Mouse (Mus musculus) MEL (cell line): ENCODE data around the gene Gpt2. TPM values are rescaled to one million over a fixed set of nuclear protein-coding genes. Genes with fewer than 3 reads are reported as not detected.

ENCODE experiments used
- DNase-seq: peaks from one replicate; pipeline ENCODE4 v3.0.0; 2011; ENCODE audit warnings: low read depth, low spot score
- H3K27ac ChIP-seq: 2 replicates; pipeline ENCODE4 v1.5.1; 2012; ENCODE audit warnings: low read depth, mild to moderate bottlenecking, control low read depth, low read length, moderate library complexity; ENCODE audit not compliant: control insufficient read depth
- H3K27me3 ChIP-seq, 2 experiments: fragments of 150-350 bp in 1 of 2; sonication (generic) in 1 of 2; 2 replicates each; pipeline ENCODE4 v1.6.1; 2012; ENCODE audit warnings: low read length in 2 of 2, mild to moderate bottlenecking in 2 of 2, improper control_type of control experiment in 1 of 2, moderate library complexity in 1 of 2; ENCODE audit not compliant: insufficient read depth in 2 of 2, control insufficient read depth in 1 of 2
- H3K36me3 ChIP-seq, 2 experiments: 2 replicates each; pipeline ENCODE4 v1.6.1; 2012 to 2014; ENCODE audit warnings: low read length in 2 of 2, improper control_type of control experiment in 1 of 2, inconsistent platforms in 1 of 2, mild to moderate bottlenecking in 1 of 2; ENCODE audit not compliant: insufficient read depth in 2 of 2, control insufficient read depth in 1 of 2
- H3K4me1 ChIP-seq, 2 experiments: fragments of 150-350 bp in 1 of 2; sonication (generic) in 1 of 2; 2 replicates each; pipeline ENCODE4 v1.6.1; 2012; ENCODE audit warnings: low read length in 2 of 2, improper control_type of control experiment in 1 of 2, mild to moderate bottlenecking in 1 of 2; ENCODE audit not compliant: insufficient read depth in 2 of 2, control insufficient read depth in 1 of 2
- H3K4me3 ChIP-seq, 2 experiments: fragments of 150-350 bp in 1 of 2; sonication (generic) in 1 of 2; 2 replicates each; pipeline ENCODE4 v1.5.1; 2012; ENCODE audit warnings: low read depth in 2 of 2, low read length in 2 of 2, mild to moderate bottlenecking in 2 of 2, moderate library complexity in 2 of 2, control low read depth in 1 of 2, improper control_type of control experiment in 1 of 2; ENCODE audit not compliant: control insufficient read depth in 1 of 2, insufficient read depth in 1 of 2
- H3K79me2 ChIP-seq: 2 replicates; pipeline ENCODE4 v1.6.1; 2012; ENCODE audit warnings: mild to moderate bottlenecking, low read length, moderate library complexity; ENCODE audit not compliant: control insufficient read depth, poor library complexity, insufficient read depth
- H3K9ac ChIP-seq: 2 replicates; pipeline ENCODE4 v1.6.1; 2012; ENCODE audit warnings: low read depth, mild to moderate bottlenecking, control low read depth, low read length, moderate library complexity; ENCODE audit not compliant: control insufficient read depth, poor library complexity, severe bottlenecking
- H3K9me3 ChIP-seq: fragments of 150-350 bp; sonication (generic); replicated peaks from 2 replicates; pipeline ENCODE4 v1.6.1; 2012; ENCODE audit warnings: mild to moderate bottlenecking, low read length, improper control_type of control experiment, moderate library complexity; ENCODE audit not compliant: insufficient read depth
- BHLHE40 ChIP-seq: IDR thresholded peaks from 2 replicates; pipeline ENCODE4 v1.6.1; 2012; ENCODE audit warnings: low read depth, mild to moderate bottlenecking, inconsistent platforms, low read length, improper control_type of control experiment, borderline replicate concordance
- CHD1 ChIP-seq: IDR thresholded peaks from 2 replicates; pipeline ENCODE4 v1.6.1; 2012; ENCODE audit warnings: low read depth, mild to moderate bottlenecking, inconsistent platforms, low read length, improper control_type of control experiment
- CHD2 ChIP-seq: IDR thresholded peaks from 2 replicates; pipeline ENCODE4 v1.6.1; 2011; ENCODE audit warnings: low read length, improper control_type of control experiment
- CTCF ChIP-seq, 3 experiments: IDR thresholded peaks in 2 of 3; conservative IDR thresholded peaks in 1 of 3; 2 replicates each; pipeline ENCODE4 v1.5.1; 2011 to 2012; ENCODE audit warnings: low read length in 3 of 3, low read depth in 2 of 3, mild to moderate bottlenecking in 2 of 3, improper control_type of control experiment in 1 of 3, inconsistent platforms in 1 of 3, mixed read lengths in 1 of 3, moderate library complexity in 1 of 3; ENCODE audit not compliant: control insufficient read depth in 1 of 3, insufficient read depth in 1 of 3, poor library complexity in 1 of 3, severe bottlenecking in 1 of 3
- ELF1 ChIP-seq: IDR thresholded peaks from 2 replicates; pipeline ENCODE4 v1.6.1; 2014; ENCODE audit warnings: low read depth, mild to moderate bottlenecking, inconsistent platforms, low read length, improper control_type of control experiment, moderate library complexity
- EP300 ChIP-seq, 2 experiments: IDR thresholded peaks; 2 replicates each; pipeline ENCODE4 v1.6.1; 2011; ENCODE audit warnings: improper control_type of control experiment in 2 of 2, low read length in 2 of 2, low read depth in 1 of 2, mild to moderate bottlenecking in 1 of 2
- GABPA ChIP-seq: IDR thresholded peaks from 2 replicates; pipeline ENCODE4 v1.6.1; 2012; ENCODE audit warnings: low read depth, mild to moderate bottlenecking, inconsistent platforms, low read length, improper control_type of control experiment, moderate library complexity
- GATA1 ChIP-seq: IDR thresholded peaks from 2 replicates; pipeline ENCODE4 v1.6.1; 2011; ENCODE audit warnings: low read depth, low read length, improper control_type of control experiment
- HCFC1 ChIP-seq: IDR thresholded peaks from 2 replicates; pipeline ENCODE4 v1.6.1; 2012; ENCODE audit warnings: low read depth, mild to moderate bottlenecking, inconsistent platforms, low read length, improper control_type of control experiment, moderate library complexity
- KAT2A ChIP-seq: conservative IDR thresholded peaks from 2 replicates; pipeline ENCODE4 v1.6.1; 2012; ENCODE audit warnings: low read depth, low read length, improper control_type of control experiment, inconsistent platforms
- MAFK ChIP-seq: IDR thresholded peaks from 2 replicates; pipeline ENCODE4 v1.6.1; 2011; ENCODE audit warnings: low read depth, mild to moderate bottlenecking, low read length, improper control_type of control experiment, borderline replicate concordance
- MEF2A ChIP-seq: IDR thresholded peaks from 2 replicates; pipeline ENCODE4 v1.6.1; 2014; ENCODE audit warnings: low read depth, mild to moderate bottlenecking, inconsistent platforms, low read length, improper control_type of control experiment; ENCODE audit not compliant: poor library complexity, insufficient replicate concordance, severe bottlenecking; ENCODE audit errors: extremely low read depth
- MXI1 ChIP-seq: IDR thresholded peaks from 2 replicates; pipeline ENCODE4 v1.6.1; 2011; ENCODE audit warnings: mild to moderate bottlenecking, low read depth, low read length, improper control_type of control experiment
- NELFE ChIP-seq: IDR thresholded peaks from 2 replicates; pipeline ENCODE4 v1.6.1; 2011; ENCODE audit warnings: low read depth, low read length, improper control_type of control experiment
- NRF1 ChIP-seq: IDR thresholded peaks from 2 replicates; pipeline ENCODE4 v1.6.1; 2014; ENCODE audit warnings: low read depth, mild to moderate bottlenecking, inconsistent platforms, low read length, improper control_type of control experiment, moderate library complexity; ENCODE audit not compliant: poor library complexity, insufficient read depth, severe bottlenecking
- POLR2A ChIP-seq, 2 experiments: IDR thresholded peaks; 2 replicates each; pipeline ENCODE4 v1.6.1; 2011 to 2012; ENCODE audit warnings: low read length in 2 of 2, mild to moderate bottlenecking in 2 of 2, control low read depth in 1 of 2, improper control_type of control experiment in 1 of 2, low read depth in 1 of 2, moderate library complexity in 1 of 2; ENCODE audit not compliant: control insufficient read depth in 1 of 2, insufficient read depth in 1 of 2, poor library complexity in 1 of 2
- POLR2AphosphoS2 ChIP-seq: IDR thresholded peaks from 2 replicates; pipeline ENCODE4 v1.6.1; 2011; ENCODE audit warnings: low read length, improper control_type of control experiment
- POLR2AphosphoS5 ChIP-seq: IDR thresholded peaks from 2 replicates; pipeline ENCODE4 v1.6.1; 2012; ENCODE audit warnings: low read depth, borderline replicate concordance, mild to moderate bottlenecking, inconsistent platforms, low read length, moderate library complexity, mixed read lengths
- RCOR1 ChIP-seq: IDR thresholded peaks from 2 replicates; pipeline ENCODE4 v1.6.1; 2012; ENCODE audit warnings: low read depth, mild to moderate bottlenecking, inconsistent platforms, low read length, improper control_type of control experiment
- SIN3A ChIP-seq: IDR thresholded peaks from 2 replicates; pipeline ENCODE4 v1.6.1; 2012; ENCODE audit warnings: low read length, improper control_type of control experiment, inconsistent platforms
- TAL1 ChIP-seq: IDR thresholded peaks from 2 replicates; pipeline ENCODE4 v1.6.1; 2012; ENCODE audit warnings: mild to moderate bottlenecking, inconsistent platforms, low read length, moderate library complexity, mixed read lengths
- TCF12 ChIP-seq: IDR thresholded peaks from 2 replicates; pipeline ENCODE4 v1.6.1; 2014; ENCODE audit warnings: low read depth, mild to moderate bottlenecking, inconsistent platforms, low read length, improper control_type of control experiment, moderate library complexity
- USF1 ChIP-seq: IDR thresholded peaks from 2 replicates; pipeline ENCODE4 v1.6.1; 2014; ENCODE audit warnings: low read depth, mild to moderate bottlenecking, inconsistent platforms, low read length, improper control_type of control experiment, moderate library complexity
- ZC3H11A ChIP-seq: IDR thresholded peaks from 2 replicates; pipeline ENCODE4 v1.6.1; 2012; ENCODE audit warnings: low read depth, mild to moderate bottlenecking, inconsistent platforms, low read length, improper control_type of control experiment
- ZNF384 ChIP-seq: IDR thresholded peaks from 2 replicates; pipeline ENCODE4 v1.6.1; 2012; ENCODE audit warnings: low read depth, mild to moderate bottlenecking, inconsistent platforms, low read length, improper control_type of control experiment
- polyA plus RNA-seq, 2 experiments: library from polyadenylated mRNA; stranded (reverse) in 1 of 2; unstranded in 1 of 2; fragments of >175 nt in 1 of 2; fragments of >200 nt in 1 of 2; gene quantifications; 2 replicates each; pipeline versions ENCODE4 v1.2.1 to v1.2.4; 2012; ENCODE audit warnings: low replicate concordance in 2 of 2, low read depth in 1 of 2; ENCODE audit not compliant: insufficient read length in 2 of 2, insufficient read depth in 1 of 2, missing spikeins in 1 of 2
- total RNA-seq: library from RNA; depleted of rRNA; stranded (reverse); fragments of 300-350 nt; gene quantifications from 2 replicates; pipeline ENCODE4 v1.2.3, GENCODE M21; 2012

The Gpt2 gene
- total and polyA plus RNA-seq, 3 experiments: 10.2 to 25.3 TPM; not detected in 1

DNA sequence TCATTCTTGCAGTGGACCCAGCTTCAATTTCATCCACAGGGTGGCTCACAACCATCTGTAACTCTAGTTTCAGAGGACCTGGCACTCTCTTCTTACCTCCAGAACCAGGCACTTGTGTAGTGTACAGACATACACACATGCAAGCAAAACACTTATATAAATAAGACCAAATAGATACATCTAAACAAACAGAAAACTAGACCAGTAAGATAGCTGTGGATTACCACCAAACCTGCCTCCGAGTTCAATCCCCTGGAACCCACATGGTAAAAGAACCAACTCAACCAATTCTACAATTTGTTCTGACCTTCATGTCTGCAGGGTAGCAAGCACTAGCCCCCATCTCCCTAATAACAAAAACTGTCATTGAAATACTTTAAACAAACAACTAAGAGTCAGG, 59.6 kb downstream of the Gpt2 start:
- H3K36me3 ChIP-seq: peaks cover 37 to 57% of the 10 kb centered on the region in 2 experiments
- no peak overlapping the region for H3K27ac ChIP-seq
- no peak for DNase-seq
- peaks cover 7 to 10% of the 10 kb centered on the region in 2 experiments; a peak in 3 of 4 replicates for H3K4me1 ChIP-seq
- no peak for TF ChIP-seq TCF12
- TF ChIP-seq RCOR1: no peak
- TF ChIP-seq NELFE: no peak
- TF ChIP-seq MEF2A: no peak
- peaks cover 48% of the 10 kb centered on the region for H3K79me2 ChIP-seq
- no peak overlapping the region for H3K9ac ChIP-seq
- no peaks in the 10 kb centered on the region for H3K9me3 ChIP-seq
- no peak overlapping the region for H3K4me3 ChIP-seq
- H3K27me3 ChIP-seq: no peaks in the 10 kb centered on the region

DNA sequence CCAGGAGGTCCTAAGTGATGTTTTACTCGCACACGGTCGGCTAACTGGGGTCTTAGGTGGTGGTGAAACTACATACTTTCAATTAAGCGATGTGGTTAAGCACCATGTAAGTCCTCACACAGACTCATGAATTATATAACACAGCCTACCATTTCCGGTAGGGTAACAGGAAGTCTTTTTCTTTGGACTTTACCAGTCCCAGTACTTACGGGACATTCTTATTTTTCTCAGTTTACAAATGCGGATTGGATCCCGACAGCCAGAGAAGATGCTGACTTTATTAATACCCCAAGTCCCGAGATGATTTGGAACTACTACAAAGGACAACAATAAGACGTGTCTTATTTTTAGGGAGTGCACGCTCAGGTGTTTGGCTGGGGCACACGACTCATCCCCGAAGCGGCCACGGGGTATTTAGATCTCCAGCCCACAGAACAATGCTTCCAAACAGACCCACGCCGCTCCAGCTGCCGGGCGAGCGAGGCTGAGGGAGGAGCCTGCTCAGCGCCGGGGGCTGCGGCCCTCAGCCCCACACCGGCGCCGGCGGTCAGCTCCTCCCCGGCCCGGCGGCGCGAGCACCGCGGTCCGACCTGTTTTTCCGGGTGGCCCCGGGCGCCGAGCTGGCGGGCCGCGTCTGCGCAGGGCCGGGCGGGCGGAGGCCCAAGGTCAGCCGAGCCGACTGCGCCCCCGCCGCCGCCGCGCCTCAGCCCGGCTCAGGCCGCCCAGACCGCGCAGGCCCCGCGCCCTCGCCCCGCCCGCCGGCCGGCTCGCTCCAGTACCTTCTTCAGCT, 62.2 kb downstream of the Gpt2 start:
- Histone ChIP-seq H3K9me3 (no peaks in the 10 kb centered on the region), H3K4me3 (peak overlapping the region; percentile 92), H3K79me2 (peaks cover 42% of the 10 kb centered on the region), H3K36me3 (peaks cover 36 to 57% of the 10 kb centered on the region in 2 experiments), H3K27ac (peak overlapping the region; percentile 59), H3K27me3 (no peaks in the 10 kb centered on the region), H3K9ac (peak overlapping the region; percentile 98), H3K4me1 (peaks cover 21 to 23% of the 10 kb centered on the region in 2 experiments)
- peak; percentile 75 for DNase-seq
- TF ChIP-seq GABPA: no peak
- peak; percentile 76; the same call in 1 of the 2 replicates for TF ChIP-seq CHD1
- TF ChIP-seq EP300 (IDR thresholded peaks at IDR 0.05; ENCODE audit: low read depth in 1 of 2, low read length in 2 of 2): no peak
- no peak for TF ChIP-seq POLR2AphosphoS5
- TF ChIP-seq USF1: no peak
- TF ChIP-seq MAFK: no peak
- TF ChIP-seq NRF1: no peak
- peak; percentile 76 for TF ChIP-seq SIN3A
- no peak for TF ChIP-seq POLR2AphosphoS2
- TF ChIP-seq ELF1: no peak; the same call in 1 of the 2 replicates
- no peak for TF ChIP-seq ZNF384
- TF ChIP-seq CHD2: no peak
- no peak for TF ChIP-seq TCF12
- TF ChIP-seq CTCF (IDR thresholded peaks at IDR 0.05 in 2 of 3, conservative IDR thresholded peaks at IDR 0.05 in 1 of 3; ENCODE audit: control insufficient read depth in 1 of 3, insufficient read depth in 1 of 3, low read depth in 2 of 3, low read length in 3 of 3, poor library complexity in 1 of 3, severe bottlenecking in 1 of 3): no peak
- TF ChIP-seq KAT2A: no peak
- TF ChIP-seq GATA1: no peak
- no peak for TF ChIP-seq MEF2A
- TF ChIP-seq BHLHE40: no peak
- TF ChIP-seq TAL1: no peak
- no peak for TF ChIP-seq POLR2A (IDR thresholded peaks at IDR 0.05; ENCODE audit: control insufficient read depth in 1 of 2, insufficient read depth in 1 of 2, low read depth in 1 of 2, low read length in 2 of 2, poor library complexity in 1 of 2)
- no peak for TF ChIP-seq ZC3H11A
- peak; percentile 33; the same call in 1 of the 2 replicates for TF ChIP-seq MXI1
- TF ChIP-seq HCFC1: no peak
